Mouse (Mus musculus) 3T3-L1 (cell line): Measurements from ENCODE around the gene Sgcd.
"Not testable (repeated sequence)": the region's sequence is repeated elsewhere in the genome, so short reads cannot be mapped to it uniquely, and the experiment has no call there.

Source experiments
- DNase-seq: peaks from one replicate; pipeline ENCODE4 v3.0.0-alpha.2; 2015; ENCODE audit warnings: low read depth, low spot score

Gene Sgcd

GRCm38 (mm10) chr11:47460149-47460548 lies 528.6 kb downstream of the Sgcd start:
- no peak for DNase-seq

- DNase-seq, result no peak
Measured at GRCm38 (mm10) chr11:47459214-47459613, 529.6 kb downstream of the Sgcd start.

- no peak for DNase-seq
Measured at GRCm38 (mm10) chr11:47447790-47448189, 541.0 kb downstream of the Sgcd start.

- DNase-seq, result no peak
Measured at GRCm38 (mm10) chr11:47446337-47446736, 542.4 kb downstream of the Sgcd start.

GRCm38 (mm10) chr11:47445683-47446082 lies 543.1 kb downstream of the Sgcd start:
- DNase-seq, result no peak

- DNase-seq, result no peak
Measured at GRCm38 (mm10) chr11:47442266-47442665, 546.5 kb downstream of the Sgcd start.

GRCm38 (mm10) chr11:47399607-47400006 lies 589.2 kb downstream of the Sgcd start:
- DNase-seq, result no peak

GRCm38 (mm10) chr11:47390798-47391197 lies 598.0 kb downstream of the Sgcd start:
- not testable (repeated sequence) for DNase-seq

GRCm38 (mm10) chr11:47389327-47389726 lies 599.4 kb downstream of the Sgcd start:
- no peak for DNase-seq

GRCm38 (mm10) chr11:47387726-47388125 lies 601.0 kb downstream of the Sgcd start:
- peak; percentile 49 for DNase-seq

GRCm38 (mm10) chr11:47386136-47386535 lies 602.6 kb downstream of the Sgcd start:
- peak; percentile 73 for DNase-seq

GRCm38 (mm10) chr11:47379630-47379958 lies 609.2 kb downstream of the Sgcd start:
- no peak for DNase-seq

- DNase-seq, result peak; percentile 94
Measured at GRCm38 (mm10) chr11:47378843-47379629, 609.7 kb downstream of the Sgcd start.

- DNase-seq, result peak; percentile 66
Measured at GRCm38 (mm10) chr11:47377421-47377820, 611.3 kb downstream of the Sgcd start.

- DNase-seq, result no peak
Measured at GRCm38 (mm10) chr11:47376915-47377314, 611.9 kb downstream of the Sgcd start.

GRCm38 (mm10) chr11:47371616-47372015 lies 617.2 kb downstream of the Sgcd start:
- DNase-seq, result no peak

- DNase-seq, result no peak
Measured at GRCm38 (mm10) chr11:47351585-47351984, 637.2 kb downstream of the Sgcd start.

- DNase-seq, result no peak
Measured at GRCm38 (mm10) chr11:47343486-47343885, 645.3 kb downstream of the Sgcd start.

GRCm38 (mm10) chr11:47333702-47334101 lies 655.1 kb downstream of the Sgcd start:
- DNase-seq, result peak; percentile 3

GRCm38 (mm10) chr11:47305579-47305978 lies 683.2 kb downstream of the Sgcd start:
- DNase-seq, result peak; percentile 51

- peak; percentile 90 for DNase-seq
Measured at GRCm38 (mm10) chr11:47304702-47305450, 683.9 kb downstream of the Sgcd start.

GRCm38 (mm10) chr11:47299777-47300176 lies 689.0 kb downstream of the Sgcd start:
- DNase-seq, result peak; percentile 28

GRCm38 (mm10) chr11:47297805-47298340 lies 690.9 kb downstream of the Sgcd start:
- DNase-seq, result no peak
